Mouse (Mus musculus) liver, adult (tissue): Measurements from ENCODE around the gene Dazap1.
A peak's percentile ranks its signal among the peaks of the same experiment; 100 is the strongest.

ENCODE experiments used
- GATA4 ChIP-seq: IDR thresholded peaks from 2 replicates; pipeline ENCODE4 v1.6.1; 2014; ENCODE audit warnings: mild to moderate bottlenecking, low read length; ENCODE audit not compliant: insufficient replicate concordance

Gene Dazap1

GRCm38 (mm10) chr10:80244791-80245399, 16.4 kb upstream of the Dazap1 start:
- TF ChIP-seq GATA4 = no peak

DNA sequence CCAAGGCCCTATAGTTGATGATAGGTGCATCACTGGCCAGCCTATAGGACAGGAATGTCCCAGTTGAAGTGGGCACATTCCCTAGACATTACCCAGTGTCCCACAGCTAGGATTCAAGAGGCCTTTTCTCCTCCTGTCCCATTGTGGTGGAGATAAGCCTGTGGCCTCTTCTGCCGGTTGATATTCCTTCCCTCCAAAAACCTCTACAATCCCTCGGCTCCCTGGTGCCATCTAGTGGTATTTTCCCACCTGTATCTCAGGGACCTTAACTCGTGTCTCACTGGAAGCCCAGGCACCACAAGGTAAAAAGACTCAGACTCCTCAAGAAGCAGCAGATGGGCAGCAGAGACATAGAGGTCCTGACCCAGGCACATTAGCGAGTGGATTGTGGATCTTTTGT, 15.7 kb upstream of the Dazap1 start:
- peak; percentile 55; the same call in 1 of the 2 replicates for TF ChIP-seq GATA4

- no peak for TF ChIP-seq GATA4
Observed at GRCm38 (mm10) chr10:80247849-80248248, 13.4 kb upstream of the Dazap1 start.

GRCm38 (mm10) chr10:80248971-80249640, 12.2 kb upstream of the Dazap1 start, which contains the start of gene Ndufs7:
TSS of gene Ndufs7 (plus strand) at chr10:80249121.
- TF ChIP-seq GATA4 = peak; percentile 12; the same call in 1 of the 2 replicates

DNA sequence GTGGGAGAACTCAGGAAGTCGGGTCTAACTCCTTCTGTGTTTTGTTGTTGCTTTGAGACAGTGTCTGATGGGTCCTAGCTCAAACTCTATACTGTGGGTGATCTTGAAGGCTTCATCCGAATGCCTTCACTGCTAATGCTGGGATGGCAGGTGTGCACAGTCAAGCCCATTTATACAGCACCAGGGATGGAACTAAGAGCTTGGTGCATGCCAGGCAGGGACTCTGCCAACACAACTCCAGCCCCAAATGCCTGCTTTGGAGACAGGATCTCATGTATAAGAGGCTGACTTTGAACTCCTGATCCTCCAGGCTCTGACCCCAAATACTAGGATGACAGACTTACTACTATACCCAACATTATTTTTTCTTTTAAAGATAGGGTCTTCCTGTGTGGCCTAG, 11.2 kb upstream of the Dazap1 start:
- TF ChIP-seq GATA4 = no peak

DNA sequence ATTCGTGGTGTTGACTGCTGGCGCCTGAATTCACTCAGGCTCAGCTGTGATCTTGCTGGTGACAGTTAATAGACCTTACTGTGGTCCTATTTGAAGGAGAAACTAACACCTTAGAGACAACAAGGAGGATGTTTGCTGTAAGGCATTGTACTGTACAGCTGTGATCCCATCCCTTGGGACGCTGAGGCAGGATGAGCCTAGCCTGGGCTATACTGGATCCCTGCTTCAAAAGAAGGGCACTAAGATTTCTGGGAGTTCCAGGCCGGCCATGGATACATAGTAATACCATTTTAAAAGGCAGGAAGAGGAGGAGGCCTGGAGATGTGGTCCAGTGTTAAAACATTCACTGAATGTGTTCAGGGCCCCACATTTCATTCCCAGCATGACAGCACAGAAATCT, 10.7 kb upstream of the Dazap1 start:
- no peak for TF ChIP-seq GATA4

DNA sequence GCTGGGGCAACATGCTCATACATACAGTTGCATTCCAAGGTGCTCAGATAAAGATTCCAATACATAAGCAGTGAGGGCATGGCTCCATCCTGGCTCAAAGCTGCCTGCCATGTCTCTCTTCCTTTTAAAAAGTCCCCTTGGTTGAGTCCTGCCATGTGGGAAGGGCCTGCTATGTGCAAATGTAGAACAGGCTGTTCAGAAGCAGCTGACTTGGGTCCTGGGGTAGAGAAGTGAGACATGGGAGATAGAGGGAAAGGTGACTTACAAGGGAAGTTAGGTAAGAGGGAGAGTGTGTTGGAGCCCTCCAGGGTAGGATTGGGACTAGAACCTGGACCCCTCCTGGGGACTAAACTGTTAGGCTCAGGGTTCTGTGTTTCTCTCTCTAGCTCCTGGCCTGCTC, 9.3 kb upstream of the Dazap1 start:
- TF ChIP-seq GATA4 = no peak

GRCm38 (mm10) chr10:80252493-80253274, 8.6 kb upstream of the Dazap1 start:
- TF ChIP-seq GATA4 = no peak

- no peak for TF ChIP-seq GATA4
Observed at GRCm38 (mm10) chr10:80253551-80253950, 7.7 kb upstream of the Dazap1 start.

DNA sequence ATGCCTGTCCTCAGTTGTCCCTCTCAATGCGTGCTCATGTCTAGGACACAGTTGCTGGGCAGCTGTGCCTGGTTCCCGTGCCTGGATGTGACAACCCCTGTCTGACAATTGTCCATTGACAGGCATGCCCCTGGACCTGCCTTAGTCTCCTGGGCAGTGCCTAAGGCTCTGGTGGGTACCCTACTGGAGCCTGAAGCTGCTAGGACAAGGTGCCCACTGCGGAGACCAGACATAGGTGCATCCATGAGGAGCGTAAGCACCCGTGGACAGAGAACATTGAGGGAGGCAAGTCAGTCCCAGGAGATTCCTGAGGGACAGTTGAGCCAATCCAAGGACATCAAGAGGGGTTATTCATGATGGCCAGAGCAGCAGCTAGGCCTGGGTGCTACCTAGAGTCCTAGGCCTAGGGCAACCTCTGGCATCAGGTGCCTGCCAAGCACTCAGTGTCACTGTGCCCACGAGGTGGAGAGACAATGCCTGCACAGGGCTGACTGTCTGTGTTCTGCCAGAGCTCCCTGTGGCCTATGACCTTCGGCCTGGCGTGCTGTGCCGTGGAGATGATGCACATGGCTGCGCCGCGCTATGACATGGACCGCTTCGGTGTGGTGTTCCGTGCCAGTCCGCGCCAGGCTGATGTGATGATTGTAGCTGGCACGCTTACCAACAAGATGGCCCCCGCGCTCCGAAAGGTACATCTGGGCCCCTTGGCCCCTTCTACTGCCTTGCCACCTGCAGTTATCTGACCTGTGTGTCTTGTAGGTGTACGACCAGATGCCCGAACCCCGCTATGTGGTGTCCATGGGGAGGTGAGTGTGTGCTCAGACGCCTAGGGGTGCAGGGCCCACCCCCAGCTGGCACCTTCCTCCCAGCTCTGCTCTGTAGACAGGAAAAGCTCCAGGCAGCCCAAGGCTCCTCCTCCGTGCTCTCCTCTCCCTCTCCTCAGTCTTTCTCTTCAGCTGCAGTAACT, 6.7 kb upstream of the Dazap1 start:
- TF ChIP-seq GATA4 = no peak

DNA sequence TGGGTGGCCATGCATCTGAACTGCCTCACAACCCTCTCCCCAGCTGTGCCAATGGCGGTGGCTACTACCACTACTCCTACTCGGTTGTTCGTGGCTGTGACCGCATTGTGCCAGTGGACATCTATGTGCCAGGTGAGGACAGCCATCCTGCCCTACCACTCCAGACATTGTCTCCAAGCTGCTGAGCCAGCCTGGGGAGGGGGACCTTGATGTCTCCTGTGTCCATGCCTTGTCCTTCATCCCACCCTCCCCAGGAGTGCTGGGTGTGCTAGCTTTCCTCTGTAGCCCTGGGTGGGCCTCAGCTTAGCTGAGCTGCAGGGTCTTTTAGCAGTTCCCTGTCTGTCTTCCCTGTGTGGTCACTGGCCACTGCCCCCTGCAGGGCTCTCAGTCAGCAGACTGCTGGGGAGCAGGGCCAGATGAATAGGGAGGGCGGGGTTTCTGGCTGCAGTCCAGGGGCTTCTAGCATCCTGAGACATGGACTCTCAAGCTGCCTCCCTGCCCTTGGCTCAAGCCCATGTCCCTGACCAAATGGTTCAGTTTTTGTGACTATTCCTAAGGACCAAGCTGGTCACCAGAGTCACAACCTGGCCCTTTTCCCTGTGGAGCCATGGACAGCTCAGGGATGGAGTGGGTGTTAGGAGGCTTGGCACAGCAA, 5.3 kb upstream of the Dazap1 start:
- no peak for TF ChIP-seq GATA4

GRCm38 (mm10) chr10:80257936-80258335, 3.4 kb upstream of the Dazap1 start:
- no peak for TF ChIP-seq GATA4

GRCm38 (mm10) chr10:80258752-80259462, 2.4 kb upstream of the Dazap1 start:
- TF ChIP-seq GATA4 = no peak

DNA sequence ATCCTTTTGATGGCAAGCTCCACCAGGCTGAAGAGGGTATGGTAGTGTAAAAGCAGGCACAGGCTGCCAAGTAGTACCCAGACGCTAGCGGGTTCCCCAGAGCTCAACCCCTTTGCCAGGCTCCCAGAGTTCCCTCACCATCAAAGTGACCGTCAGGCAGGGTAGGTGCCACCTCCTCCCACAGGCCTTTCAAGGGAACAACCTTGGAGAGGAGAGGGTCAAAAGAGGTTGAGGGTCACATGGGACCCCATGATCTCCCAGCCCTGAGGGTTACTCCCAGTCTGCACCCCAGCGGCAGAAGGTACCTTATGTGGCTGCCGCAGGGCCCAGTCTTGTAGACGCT, 1.9 kb upstream of the Dazap1 start:
- TF ChIP-seq GATA4 = no peak
